8 mouse cellular contexts compared by ENCODE assay signal in genomic region chr8:90348926-90349683, GRCm38 (mm10). TPM values are rescaled to one million over a fixed set of nuclear protein-coding genes. Genes with fewer than 3 reads are reported as not detected.
DNase-seq lines count a peak whose midpoint lies in the region; ATAC-seq and TF ChIP-seq lines count a peak whose summit lies in the region.

No protein-coding gene starts in this region.

- H3K36me3 ChIP-seq in ES-Bruce4 (ENCODE audit: control insufficient read depth, insufficient read depth, low read length, poor library complexity, severe bottlenecking): no peaks in the 10 kb centered on the region
- no peaks in the 10 kb centered on the region for H3K36me3 ChIP-seq in hindbrain, embryonic 11.5 days (ENCODE audit: control insufficient read depth, insufficient read depth, low read length)
- H3K36me3 ChIP-seq in midbrain, embryonic 11.5 days (ENCODE audit: control insufficient read depth, insufficient read depth, low read length): no peaks in the 10 kb centered on the region

- 10% methylated on average over 11 of the region's 11 CpGs for WGBS in hindbrain, embryonic 11.5 days
- WGBS in midbrain, embryonic 11.5 days: 10% methylated on average over 11 of the region's 11 CpGs

- no peak for TF ChIP-seq CTCF in ES-Bruce4 (IDR thresholded peaks at IDR 0.05; ENCODE audit: low read depth, low read length)

- H3K4me3 ChIP-seq in ES-Bruce4 (ENCODE audit: low read depth, low read length): peak overlapping the region; percentile 84
- H3K4me3 ChIP-seq in hindbrain, embryonic 11.5 days (ENCODE audit: low read depth, low read length): peak overlapping the region; percentile 96
- peak overlapping the region; percentile 98 for H3K4me3 ChIP-seq in midbrain, embryonic 11.5 days (ENCODE audit: low read depth, low read length)

- TF ChIP-seq POLR2A in ES-Bruce4 (IDR thresholded peaks at IDR 0.05; ENCODE audit: insufficient read depth, low read length): no peak

- H3K27me3 ChIP-seq in ES-Bruce4 (ENCODE audit: control insufficient read depth, insufficient read depth, low read length, poor library complexity, severe bottlenecking): peaks cover 18% of the 10 kb centered on the region
- no peaks in the 10 kb centered on the region for H3K27me3 ChIP-seq in hindbrain, embryonic 11.5 days (ENCODE audit: control insufficient read depth, insufficient read depth, low read length)
- no peaks in the 10 kb centered on the region for H3K27me3 ChIP-seq in midbrain, embryonic 11.5 days (ENCODE audit: control insufficient read depth, insufficient read depth, low read length)

- H3K27ac ChIP-seq in ES-Bruce4 (ENCODE audit: insufficient read depth, low read length): peak overlapping the region; percentile 54
- peak overlapping the region; percentile 99 for H3K27ac ChIP-seq in hindbrain, embryonic 11.5 days (ENCODE audit: low read depth, low read length)
- peak overlapping the region; percentile 98 for H3K27ac ChIP-seq in midbrain, embryonic 11.5 days (ENCODE audit: low read depth, low read length)

- DNase-seq in embryo, embryonic 10.5 days (ENCODE audit: low spot score): peak; percentile 54
- DNase-seq in embryo, embryonic 9.5 days (ENCODE audit: extremely low spot score): no peak
- no peak for DNase-seq in hindbrain, embryonic 11.5 days (ENCODE audit: low spot score)
- DNase-seq in midbrain, embryonic 11.5 days (ENCODE audit: low spot score, missing footprints): no peak
- no peak for DNase-seq in spleen, postnatal 10 days (ENCODE audit: low spot score in 2 of 2)
- no peak for DNase-seq in left cerebral cortex, adult 11 months (ENCODE audit: low spot score)
- no peak for DNase-seq in yolk sac, embryonic 10.5 days (ENCODE audit: low spot score)

- no peak for TF ChIP-seq EP300 in ES-Bruce4 (IDR thresholded peaks at IDR 0.05; ENCODE audit: insufficient read depth, low read depth, low read length)

- ATAC-seq in hindbrain, embryonic 11.5 days (ENCODE audit: low FRiP score): no peak
- ATAC-seq in midbrain, embryonic 11.5 days (ENCODE audit: low FRiP score): no peak

- peak overlapping the region; percentile 96 for H3K9ac ChIP-seq in ES-Bruce4 (ENCODE audit: low read depth, poor library complexity, severe bottlenecking)
- H3K9ac ChIP-seq in hindbrain, embryonic 11.5 days (ENCODE audit: low read depth, low read length): peak overlapping the region; percentile 99
- peak overlapping the region; percentile 100 for H3K9ac ChIP-seq in midbrain, embryonic 11.5 days (ENCODE audit: low read length)

- no peaks in the 10 kb centered on the region for H3K9me3 ChIP-seq in ES-Bruce4 (replicated peaks; ENCODE audit: control insufficient read depth, insufficient read depth, low read length, poor library complexity, severe bottlenecking)
- no peaks in the 10 kb centered on the region for H3K9me3 ChIP-seq in hindbrain, embryonic 11.5 days (ENCODE audit: control insufficient read depth, low read length)
- no peaks in the 10 kb centered on the region for H3K9me3 ChIP-seq in midbrain, embryonic 11.5 days (ENCODE audit: control insufficient read depth, low read length)

- no peaks in the 10 kb centered on the region for H3K4me1 ChIP-seq in ES-Bruce4 (ENCODE audit: control insufficient read depth, insufficient read depth, low read length)
- H3K4me1 ChIP-seq in hindbrain, embryonic 11.5 days (replicated peaks; ENCODE audit: control insufficient read depth, insufficient read depth, low read length): peaks cover 7% of the 10 kb centered on the region; the same call in 1 of the 2 replicates
- peaks cover 36% of the 10 kb centered on the region for H3K4me1 ChIP-seq in midbrain, embryonic 11.5 days (ENCODE audit: control insufficient read depth, insufficient read depth, low read length)

- H3K4me2 ChIP-seq in hindbrain, embryonic 11.5 days (replicated peaks; ENCODE audit: low read depth, low read length): peak overlapping the region; percentile 77
- H3K4me2 ChIP-seq in midbrain, embryonic 11.5 days: peak overlapping the region; percentile 82

RNA-seq across cellular contexts. Expression of gene Tox3, which starts 1.0 kb away (rescaled TPM):
- polyA plus RNA-seq in ES-Bruce4 (2011; ENCODE audit: insufficient read depth, insufficient read length, low read depth, missing spikeins): 4.6 and 5.7 TPM in 2 replicates
- polyA plus RNA-seq in hindbrain, embryonic 11.5 days (2014; fragmentation: Nextera tagmentation; extraction: Ambion mirVana): 29.9 and 40.4 TPM in 2 replicates
- polyA plus RNA-seq in midbrain, embryonic 11.5 days (2014; fragmentation: Nextera tagmentation; extraction: Ambion mirVana): 47.7 and 56.6 TPM in 2 replicates
